ENCODE assay signal across 15 mouse cellular contexts in genomic region chr9:108106090-108106489, GRCm38 (mm10). TPM values are rescaled to one million over a fixed set of nuclear protein-coding genes. Genes with fewer than 3 reads are reported as not detected.
A peak's percentile ranks its signal among the peaks of the same experiment; 100 is the strongest.
DNase-seq lines count a peak whose midpoint lies in the region; ATAC-seq and TF ChIP-seq lines count a peak whose summit lies in the region.
"Had no signal": no experiment of that assay in that cellular context is flagged by ENCODE, and none has a peak within 500 bp of the region (broad histone marks: within the 10 kb centered on the region; RNA-seq: fewer than 3 reads in every experiment).

No protein-coding gene starts in this region.

- peaks cover 34% of the 10 kb centered on the region for H3K36me3 ChIP-seq in hindbrain, embryonic 15.5 days
- H3K36me3 ChIP-seq in hindbrain, embryonic 11.5 days (ENCODE audit: control insufficient read depth, insufficient read depth, low read length): no peaks in the 10 kb centered on the region
- no peaks in the 10 kb centered on the region for H3K36me3 ChIP-seq in testis, adult 2 months (ENCODE audit: control insufficient read depth, insufficient read depth, low read length)
- H3K36me3 ChIP-seq in intestine, embryonic 15.5 days: no peaks in the 10 kb centered on the region
- H3K36me3 ChIP-seq: embryonic facial prominence, embryonic 12.5 days had no signal

- H3K9ac ChIP-seq in hindbrain, embryonic 15.5 days: no peak overlapping the region
- no peak overlapping the region for H3K9ac ChIP-seq in hindbrain, embryonic 11.5 days (ENCODE audit: low read depth, low read length)
- no peak overlapping the region for H3K9ac ChIP-seq in intestine, embryonic 15.5 days
- H3K9ac ChIP-seq: forebrain, embryonic 13.5 days had no signal

- H3K4me1 ChIP-seq in hindbrain, embryonic 15.5 days (replicated peaks): peaks cover 16% of the 10 kb centered on the region
- H3K4me1 ChIP-seq in hindbrain, embryonic 11.5 days (replicated peaks; ENCODE audit: control insufficient read depth, insufficient read depth, low read length): peaks cover 8% of the 10 kb centered on the region; the same call in 1 of the 2 replicates
- H3K4me1 ChIP-seq in testis, adult 2 months (ENCODE audit: control insufficient read depth, insufficient read depth, low read length): peaks cover 12% of the 10 kb centered on the region
- peaks cover 37% of the 10 kb centered on the region for H3K4me1 ChIP-seq in intestine, embryonic 15.5 days (replicated peaks)

- TF ChIP-seq CTCF in testis, adult 2 months (IDR thresholded peaks at IDR 0.05; ENCODE audit: control insufficient read depth, insufficient read depth, insufficient replicate concordance, low read depth, low read length): peak; percentile 29; the same call in 1 of the 2 replicates

- no peaks in the 10 kb centered on the region for H3K9me3 ChIP-seq in hindbrain, embryonic 15.5 days
- no peaks in the 10 kb centered on the region for H3K9me3 ChIP-seq in hindbrain, embryonic 11.5 days (ENCODE audit: control insufficient read depth, low read length)
- H3K9me3 ChIP-seq in intestine, embryonic 15.5 days: no peaks in the 10 kb centered on the region
- H3K9me3 ChIP-seq: embryonic facial prominence, embryonic 12.5 days; forebrain, embryonic 13.5 days had no signal

- no peaks in the 10 kb centered on the region for H3K27me3 ChIP-seq in hindbrain, embryonic 15.5 days
- no peaks in the 10 kb centered on the region for H3K27me3 ChIP-seq in hindbrain, embryonic 11.5 days (ENCODE audit: control insufficient read depth, insufficient read depth, low read length)
- H3K27me3 ChIP-seq in testis, adult 2 months (ENCODE audit: control insufficient read depth, insufficient read depth, low read length): no peaks in the 10 kb centered on the region
- H3K27me3 ChIP-seq in intestine, embryonic 15.5 days (replicated peaks): no peaks in the 10 kb centered on the region
- H3K27me3 ChIP-seq: forebrain, embryonic 13.5 days had no signal

- no peak overlapping the region for H3K4me3 ChIP-seq in hindbrain, embryonic 15.5 days
- no peak overlapping the region for H3K4me3 ChIP-seq in hindbrain, embryonic 11.5 days (ENCODE audit: low read depth, low read length)
- peak overlapping the region; percentile 44 for H3K4me3 ChIP-seq in testis, adult 2 months (ENCODE audit: control insufficient read depth, low read depth, low read length)
- 0 out of 2 replicates have a peak overlapping the region, but pooled peaks have one; percentile 33 for H3K4me3 ChIP-seq in intestine, embryonic 15.5 days (replicated peaks)
- H3K4me3 ChIP-seq: embryonic facial prominence, embryonic 12.5 days; forebrain, embryonic 13.5 days had no signal

- no peak for DNase-seq in hindbrain, embryonic 11.5 days (ENCODE audit: low spot score)
- DNase-seq in testis, postnatal 10 days (ENCODE audit: low spot score): no peak
- DNase-seq: cerebellum, adult 8-10 months; kidney, adult 11 months; layer of hippocampus, postnatal 36 days; retina, postnatal 1 day; thymus, postnatal 14 days had no signal

- H3K27ac ChIP-seq in hindbrain, embryonic 15.5 days (replicated peaks): no peak overlapping the region
- H3K27ac ChIP-seq in hindbrain, embryonic 11.5 days (ENCODE audit: low read depth, low read length): no peak overlapping the region
- H3K27ac ChIP-seq in testis, adult 2 months (ENCODE audit: control insufficient read depth, insufficient read depth, low read depth, low read length): no peak overlapping the region
- H3K27ac ChIP-seq in intestine, embryonic 15.5 days: no peak overlapping the region
- H3K27ac ChIP-seq: forebrain, embryonic 13.5 days had no signal

- H3K4me2 ChIP-seq in hindbrain, embryonic 15.5 days: no peak overlapping the region
- H3K4me2 ChIP-seq in hindbrain, embryonic 11.5 days (replicated peaks; ENCODE audit: low read depth, low read length): no peak overlapping the region
- no peak overlapping the region for H3K4me2 ChIP-seq in intestine, embryonic 15.5 days (replicated peaks)
- H3K4me2 ChIP-seq: forebrain, embryonic 13.5 days had no signal

- 0 out of 2 replicates have a peak, but pooled peaks have one; percentile 23 for ATAC-seq in hindbrain, embryonic 15.5 days (ENCODE audit: low FRiP score, low read depth)
- ATAC-seq in hindbrain, embryonic 11.5 days (ENCODE audit: low FRiP score): no peak
- no peak for ATAC-seq in intestine, embryonic 15.5 days
- ATAC-seq in megakaryocyte, adult 5-6 weeks (ENCODE audit: poor library complexity, severe bottlenecking): no peak
- no peak for ATAC-seq in monocyte, adult 5-6 weeks (replicated peaks; ENCODE audit: insufficient number of reproducible peaks, low FRiP score, low TSS enrichment, poor library complexity, severe bottlenecking)
- ATAC-seq: forebrain, embryonic 13.5 days had no signal

- no peak for TF ChIP-seq POLR2A in testis, adult 2 months (IDR thresholded peaks at IDR 0.05; ENCODE audit: control insufficient read depth, low read depth, low read length)

- WGBS in hindbrain, embryonic 15.5 days: 92% methylated on average over 23 of the region's 23 CpGs
- 88% methylated on average over 23 of the region's 23 CpGs for WGBS in hindbrain, embryonic 11.5 days
- 93% methylated on average over 23 of the region's 23 CpGs for WGBS in intestine, embryonic 15.5 days

RNA-seq across cellular contexts. Expression of gene Apeh, which starts 11.7 kb away (rescaled TPM):
- 52.2 and 62.2 TPM in 2 replicates for polyA plus RNA-seq in hindbrain, embryonic 15.5 days (2015; fragmentation: Nextera tagmentation; extraction: Ambion mirVana)
- 54.3 and 55.3 TPM in 2 replicates for polyA plus RNA-seq in hindbrain, embryonic 11.5 days (2014; fragmentation: Nextera tagmentation; extraction: Ambion mirVana)
- 19.2 and 21.2 TPM in 2 replicates for polyA plus RNA-seq in testis, adult 2 months (2012; rRNA removed)
- polyA plus RNA-seq in intestine, embryonic 15.5 days (2015; fragmentation: Nextera tagmentation; extraction: Ambion mirVana): 76.5 and 96.8 TPM in 2 replicates
- total RNA-seq in megakaryocyte, adult 5-6 weeks (2015): 37.9 and 41.0 TPM in 2 replicates
- total RNA-seq in megakaryocyte, adult 5-6 weeks (2017): 56.9 and 61.8 TPM in 2 replicates
- total RNA-seq in monocyte, adult 5-6 weeks (2017): 63.3 to 124 TPM (median 97.2 TPM) in 3 replicates

RNA-seq across cellular contexts. Expression of gene Rnf123, which starts 22.9 kb away (rescaled TPM):
- polyA plus RNA-seq in hindbrain, embryonic 15.5 days (2015; fragmentation: Nextera tagmentation; extraction: Ambion mirVana): 48.9 TPM in 2 replicates
- 24.3 and 26.5 TPM in 2 replicates for polyA plus RNA-seq in hindbrain, embryonic 11.5 days (2014; fragmentation: Nextera tagmentation; extraction: Ambion mirVana)
- 82.8 and 86.7 TPM in 2 replicates for polyA plus RNA-seq in testis, adult 2 months (2012; rRNA removed)
- polyA plus RNA-seq in intestine, embryonic 15.5 days (2015; fragmentation: Nextera tagmentation; extraction: Ambion mirVana): 18.6 and 23.7 TPM in 2 replicates
- 27.8 and 30.7 TPM in 2 replicates for total RNA-seq in megakaryocyte, adult 5-6 weeks (2015)
- 20.9 and 21.1 TPM in 2 replicates for total RNA-seq in megakaryocyte, adult 5-6 weeks (2017)
- total RNA-seq in monocyte, adult 5-6 weeks (2017): 21.5 to 53.5 TPM (median 30.5 TPM) in 3 replicates

RNA-seq across cellular contexts. Expression of gene Mst1, which starts 25.9 kb away (rescaled TPM):
- 0.18 TPM in 1 of 2 replicates, not detected in the other for polyA plus RNA-seq in hindbrain, embryonic 15.5 days (2015; fragmentation: Nextera tagmentation; extraction: Ambion mirVana)
- 0.25 TPM in 2 replicates for polyA plus RNA-seq in hindbrain, embryonic 11.5 days (2014; fragmentation: Nextera tagmentation; extraction: Ambion mirVana)
- 0.59 and 0.90 TPM in 2 replicates for polyA plus RNA-seq in testis, adult 2 months (2012; rRNA removed)
- polyA plus RNA-seq in intestine, embryonic 15.5 days (2015; fragmentation: Nextera tagmentation; extraction: Ambion mirVana): 0.98 and 2.2 TPM in 2 replicates
- 0.69 TPM in 1 of 2 replicates, not detected in the other for total RNA-seq in megakaryocyte, adult 5-6 weeks (2015)
- not detected in 2 replicates for total RNA-seq in megakaryocyte, adult 5-6 weeks (2017)
- not detected in 3 replicates for total RNA-seq in monocyte, adult 5-6 weeks (2017)
- total RNA-seq: layer of hippocampus, postnatal 36 days had no signal
- polyA plus RNA-seq: forebrain, embryonic 13.5 days; heart, embryonic 14.5 days had no signal

RNA-seq across cellular contexts. Expression of gene Amigo3, which starts 53.1 kb away (rescaled TPM):
- polyA plus RNA-seq in hindbrain, embryonic 15.5 days (2015; fragmentation: Nextera tagmentation; extraction: Ambion mirVana): 2.6 and 2.9 TPM in 2 replicates
- 1.6 and 1.8 TPM in 2 replicates for polyA plus RNA-seq in hindbrain, embryonic 11.5 days (2014; fragmentation: Nextera tagmentation; extraction: Ambion mirVana)
- polyA plus RNA-seq in testis, adult 2 months (2012; rRNA removed): 1.3 and 1.4 TPM in 2 replicates
- 3.1 and 3.2 TPM in 2 replicates for polyA plus RNA-seq in intestine, embryonic 15.5 days (2015; fragmentation: Nextera tagmentation; extraction: Ambion mirVana)
- 1.2 and 1.5 TPM in 2 replicates for total RNA-seq in megakaryocyte, adult 5-6 weeks (2015)
- total RNA-seq in megakaryocyte, adult 5-6 weeks (2017): 2.0 and 2.6 TPM in 2 replicates
- 2.5 to 3.5 TPM in 2 of 3 replicates, not detected in the other for total RNA-seq in monocyte, adult 5-6 weeks (2017)

RNA-seq across cellular contexts. Expression of gene Gmppb, which starts 57.0 kb away (rescaled TPM):
- polyA plus RNA-seq in hindbrain, embryonic 15.5 days (2015; fragmentation: Nextera tagmentation; extraction: Ambion mirVana): 21.2 and 23.9 TPM in 2 replicates
- polyA plus RNA-seq in hindbrain, embryonic 11.5 days (2014; fragmentation: Nextera tagmentation; extraction: Ambion mirVana): 18.9 and 20.4 TPM in 2 replicates
- polyA plus RNA-seq in testis, adult 2 months (2012; rRNA removed): 21.5 and 21.6 TPM in 2 replicates
- polyA plus RNA-seq in intestine, embryonic 15.5 days (2015; fragmentation: Nextera tagmentation; extraction: Ambion mirVana): 61.8 and 79.2 TPM in 2 replicates
- total RNA-seq in megakaryocyte, adult 5-6 weeks (2015): 6.4 and 6.9 TPM in 2 replicates
- total RNA-seq in megakaryocyte, adult 5-6 weeks (2017): 14.0 and 19.1 TPM in 2 replicates
- 4.5 to 19.8 TPM (median 15.8 TPM) in 3 replicates for total RNA-seq in monocyte, adult 5-6 weeks (2017)

Comparison
In these comparisons a context has a peak if more than half of its experiments do, and no peak if none do; other contexts are left out.
1. H3K4me3 ChIP-seq: peak in testis, adult 2 months (single experiment) and intestine, embryonic 15.5 days (single experiment); none in hindbrain, embryonic 15.5 days (single experiment) and hindbrain, embryonic 11.5 days (single experiment).